Mouse (Mus musculus): ENCODE results near the gene Scnn1a. TPM values are rescaled to one million over a fixed set of nuclear protein-coding genes. Genes with fewer than 3 reads are reported as not detected.
A peak's percentile ranks its signal among the peaks of the same experiment; 100 is the strongest.

The Scnn1a gene
- total RNA-seq, 2 experiments from 2014 or later = 1.5 to 2.1 TPM

- DNase-seq = no peak
- intact Hi-C loops (cut with DNase I) = no loop called here
Measured at GRCm38 (mm10) chr6:125357334-125357733, 36.9 kb downstream of the Scnn1a start.

- DNase-seq = no peak
- intact Hi-C loops (cut with DNase I) = no loop called here
Measured at GRCm38 (mm10) chr6:125359999-125360398, 39.5 kb downstream of the Scnn1a start.

DNA sequence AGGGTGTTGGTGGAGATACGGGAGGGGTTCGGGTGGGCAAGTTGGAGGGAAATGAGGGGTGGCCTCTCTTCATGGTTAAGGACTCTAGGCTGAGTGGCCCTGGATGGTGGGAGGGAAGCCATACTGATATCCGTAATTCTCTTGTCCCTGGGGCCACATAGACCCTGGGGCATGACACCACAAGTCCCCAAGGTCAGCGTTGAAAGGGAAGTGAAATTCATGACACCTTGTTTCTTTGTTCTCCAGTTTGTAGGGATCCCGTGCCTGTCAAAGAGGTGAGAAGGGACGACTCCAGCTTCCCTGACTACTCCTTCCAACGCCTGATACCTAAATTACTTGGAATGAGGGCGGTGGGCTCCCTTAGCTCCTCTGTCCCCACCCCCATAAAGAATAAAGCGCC lies 40.4 kb downstream of the Scnn1a start:
- no peak for DNase-seq
- intact Hi-C loops (cut with DNase I) = no loop called here

DNA sequence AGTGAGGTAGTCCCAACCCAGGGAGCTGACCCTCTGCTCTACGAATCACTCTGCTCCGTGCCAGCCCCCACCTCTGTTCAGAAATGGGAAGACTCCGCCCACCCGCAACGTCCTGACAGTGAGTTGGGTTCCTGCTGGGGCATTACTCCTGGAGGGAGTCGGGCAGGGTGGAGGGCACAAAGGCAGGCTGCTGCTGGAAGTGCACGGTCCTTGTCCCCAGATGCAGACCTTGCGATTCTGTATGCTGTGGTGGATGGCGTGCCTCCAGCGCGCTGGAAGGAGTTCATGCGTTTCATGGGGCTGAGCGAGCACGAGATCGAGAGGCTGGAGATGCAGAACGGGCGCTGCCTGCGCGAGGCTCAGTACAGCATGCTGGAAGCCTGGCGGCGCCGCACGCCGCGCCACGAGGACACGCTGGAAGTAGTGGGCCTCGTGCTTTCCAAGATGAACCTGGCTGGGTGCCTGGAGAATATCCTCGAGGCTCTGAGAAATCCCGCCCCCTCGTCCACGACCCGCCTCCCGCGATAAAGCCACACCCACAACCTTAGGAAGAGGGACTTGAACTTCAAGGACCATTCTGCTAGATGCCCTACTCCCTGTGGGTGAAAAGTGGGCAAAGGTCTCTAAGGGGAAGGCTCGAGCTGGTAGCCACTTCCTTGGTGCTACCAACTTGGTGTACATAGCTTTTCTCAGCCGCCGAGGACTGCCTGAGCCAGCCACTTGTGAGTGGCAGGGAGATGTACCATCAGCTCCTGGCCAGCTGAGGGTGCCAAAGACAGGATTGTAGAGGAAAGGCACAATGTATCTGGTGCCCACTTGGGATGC lies 41.2 kb downstream of the Scnn1a start:
- peak; percentile 58 for DNase-seq
- intact Hi-C loops (cut with DNase I) = no loop called here

GRCm38 (mm10) chr6:125363021-125363420 lies 42.6 kb downstream of the Scnn1a start:
- intact Hi-C loops (cut with DNase I) = no loop called here
- no peak for DNase-seq

DNA sequence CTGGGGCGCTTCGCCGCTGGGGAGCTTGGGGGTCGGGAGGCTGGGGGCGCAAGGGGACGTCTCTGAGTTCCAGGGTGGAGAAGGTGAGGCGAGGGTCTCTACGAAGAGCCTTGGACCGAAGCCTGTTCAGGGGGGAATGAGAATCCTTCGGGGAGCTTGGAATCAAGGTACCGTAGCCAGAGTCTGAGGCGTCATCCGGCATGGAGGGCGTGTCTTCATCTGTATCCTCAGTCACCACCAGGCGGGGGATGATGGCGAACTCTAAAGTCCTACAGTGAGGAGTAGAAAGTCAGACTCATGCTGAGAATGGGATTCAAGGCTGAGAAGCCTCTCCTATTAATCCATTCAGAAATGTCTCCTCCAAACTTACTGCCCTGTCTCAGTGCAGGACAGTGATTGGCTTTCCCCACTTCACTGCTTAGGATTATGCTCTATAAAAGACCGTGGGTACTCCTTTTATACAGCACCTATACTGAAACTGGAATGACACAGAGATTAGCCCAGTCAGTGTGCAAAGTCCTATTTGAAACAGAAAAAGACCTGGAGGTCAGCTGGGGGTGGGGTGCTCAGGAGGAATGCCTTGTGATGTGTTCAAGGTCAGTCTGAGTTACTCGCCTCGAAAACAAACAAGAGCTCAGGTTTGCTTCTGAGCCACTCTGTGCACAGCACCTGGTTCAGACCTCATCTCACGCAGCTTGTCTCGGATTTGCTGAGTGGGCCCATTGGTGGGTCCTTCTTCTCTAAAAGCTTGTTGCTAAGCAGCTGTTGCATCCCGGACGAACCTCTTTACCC lies 43.2 kb downstream of the Scnn1a start:
- intact Hi-C loops (cut with DNase I) = no loop called here
- DNase-seq = no peak

- no peak for DNase-seq
- intact Hi-C loops (cut with DNase I) = no loop called here
Measured at GRCm38 (mm10) chr6:125364448-125364847, 44.0 kb downstream of the Scnn1a start.

GRCm38 (mm10) chr6:125365522-125365921 lies 45.1 kb downstream of the Scnn1a start:
- intact Hi-C loops (cut with DNase I) = no loop called here
- DNase-seq = no peak

DNA sequence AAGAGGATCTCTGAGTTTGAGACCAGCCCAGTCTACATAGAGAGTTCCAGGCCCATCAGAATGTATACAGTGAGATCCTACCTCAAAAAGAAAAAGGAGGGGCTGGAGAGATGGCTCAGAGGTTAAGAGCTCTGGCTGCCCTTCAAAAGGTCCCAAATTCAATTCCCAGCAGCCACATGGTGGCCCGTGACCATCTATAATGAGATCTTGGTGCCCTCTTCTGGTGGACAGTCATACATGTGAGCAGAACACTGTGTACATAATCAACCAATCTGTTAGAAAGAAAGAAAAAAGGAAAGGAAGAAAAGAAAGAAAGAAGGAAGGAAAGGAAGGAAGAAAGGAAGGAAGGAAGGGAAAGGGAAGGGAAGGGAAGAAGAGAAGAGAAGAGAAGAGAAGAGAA lies 45.7 kb downstream of the Scnn1a start:
- intact Hi-C loops (cut with DNase I) = no loop called here
- DNase-seq = no peak

DNA sequence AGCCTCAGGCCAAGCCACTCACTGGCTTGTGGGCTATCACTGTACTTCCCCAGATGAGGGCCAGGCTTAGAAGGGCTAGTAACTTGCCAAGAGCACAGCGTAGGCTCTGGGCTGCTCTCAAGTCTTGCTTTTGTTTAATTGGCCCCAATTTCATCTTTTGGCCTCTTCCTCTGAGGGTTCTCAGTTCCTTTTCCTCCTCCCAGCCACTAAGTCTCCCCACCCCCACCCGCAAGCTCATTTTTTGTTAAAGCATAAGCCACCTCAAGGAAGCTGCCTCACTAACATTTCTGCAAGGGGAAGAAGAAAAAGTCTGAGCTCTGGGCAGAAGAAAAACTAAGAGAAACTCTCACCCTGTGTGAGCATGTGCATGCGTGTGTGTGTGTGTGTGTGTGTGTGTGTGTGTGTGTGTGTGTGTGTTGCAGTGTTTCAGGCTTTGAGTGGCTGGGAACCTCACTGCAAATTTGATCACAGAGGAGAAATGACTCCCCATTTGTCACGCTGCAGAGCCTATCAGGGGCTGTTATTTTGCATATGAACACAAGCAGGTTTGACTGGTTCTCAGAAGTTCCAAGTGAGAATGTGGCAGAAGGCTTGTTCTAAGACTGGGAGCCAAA lies 47.4 kb downstream of the Scnn1a start:
- intact Hi-C loops (cut with DNase I) = no loop called here
- DNase-seq = no peak

- no peak for DNase-seq
- intact Hi-C loops (cut with DNase I) = no loop called here
Measured at GRCm38 (mm10) chr6:125377042-125377441, 56.6 kb downstream of the Scnn1a start.

- intact Hi-C loops (cut with DNase I) = no loop called here
- DNase-seq = no peak
Measured at GRCm38 (mm10) chr6:125377582-125378451, 57.4 kb downstream of the Scnn1a start.

DNA sequence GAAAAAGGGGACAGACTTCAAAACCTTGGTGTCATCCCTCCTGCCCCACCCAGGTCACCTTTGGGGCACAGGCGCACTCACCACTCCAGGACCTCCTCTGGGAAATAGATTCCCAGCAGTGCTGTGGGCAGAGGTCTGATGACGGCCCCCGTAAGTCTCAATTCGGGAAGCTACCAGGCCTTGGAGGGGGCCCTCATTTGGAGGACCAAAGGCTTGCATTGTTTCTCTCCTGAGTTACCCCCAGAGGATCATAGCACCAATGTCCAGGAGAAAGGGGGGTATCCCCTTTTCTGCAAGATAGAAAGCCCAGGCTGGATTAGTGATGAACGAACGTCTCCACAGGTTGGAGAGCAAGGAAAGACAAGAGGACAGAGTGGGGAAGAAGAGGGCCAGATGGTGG lies 58.2 kb downstream of the Scnn1a start:
- intact Hi-C loops (cut with DNase I) = no loop called here
- DNase-seq = no peak

- no peak for DNase-seq
- intact Hi-C loops (cut with DNase I) = no loop called here
Measured at GRCm38 (mm10) chr6:125379781-125380180, 59.3 kb downstream of the Scnn1a start.

DNA sequence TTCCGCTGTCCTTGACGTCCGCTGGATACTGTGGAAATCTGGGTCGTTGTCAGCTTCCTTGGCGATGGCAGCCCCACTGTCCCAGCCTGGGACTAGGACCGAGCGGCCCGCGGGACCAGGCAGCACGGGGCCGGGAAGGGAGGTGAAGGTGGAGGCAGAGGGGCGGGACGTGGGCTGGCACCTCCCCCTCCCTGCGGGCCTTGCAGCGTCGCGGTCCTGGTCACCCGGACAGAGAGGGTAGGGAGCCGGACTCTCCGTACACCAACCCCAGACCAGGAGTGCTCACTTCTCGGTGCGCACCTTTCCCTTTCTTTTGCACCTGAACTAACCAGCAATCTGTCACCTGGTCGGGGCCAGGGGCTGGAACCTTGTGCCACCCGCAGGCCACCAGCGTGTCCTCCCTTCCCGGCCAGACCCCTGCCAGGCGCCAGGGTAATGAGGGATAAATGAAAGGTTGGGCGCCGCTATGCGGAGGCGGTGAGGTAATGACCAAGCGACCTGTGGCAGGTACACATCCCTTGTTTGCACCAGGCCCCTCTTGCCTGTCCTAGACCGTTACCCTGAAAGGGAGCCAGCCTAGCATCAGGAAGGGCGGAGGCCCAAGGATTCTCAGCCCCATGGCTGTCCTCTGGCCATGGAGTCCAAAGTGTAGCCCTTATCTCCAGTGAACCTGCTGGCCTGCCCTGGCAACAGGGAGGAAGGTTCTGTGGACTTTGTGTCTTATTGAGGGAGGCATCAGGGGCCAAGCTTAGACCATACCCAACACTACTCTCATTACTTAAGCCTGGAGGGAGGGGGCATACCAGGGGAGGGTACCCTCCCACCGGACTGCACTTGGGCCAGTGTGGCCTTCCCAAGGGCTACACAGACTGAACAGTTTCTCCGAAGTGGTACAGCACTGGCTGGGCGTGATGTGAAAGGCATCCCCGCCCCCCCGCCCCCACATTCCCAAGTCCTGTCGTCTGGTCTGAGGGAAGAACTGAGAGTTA lies 60.2 kb downstream of the Scnn1a start, which contains the start of gene Plekhg6:
Plekhg6 (minus strand) TSS at position 422 of the 989 bp plus-strand sequence.
- no peak for DNase-seq
- intact Hi-C loops (cut with DNase I) = no loop called here

- no peak for DNase-seq
- intact Hi-C loops (cut with DNase I) = no loop called here
Measured at GRCm38 (mm10) chr6:125382024-125382423, 61.6 kb downstream of the Scnn1a start.

DNA sequence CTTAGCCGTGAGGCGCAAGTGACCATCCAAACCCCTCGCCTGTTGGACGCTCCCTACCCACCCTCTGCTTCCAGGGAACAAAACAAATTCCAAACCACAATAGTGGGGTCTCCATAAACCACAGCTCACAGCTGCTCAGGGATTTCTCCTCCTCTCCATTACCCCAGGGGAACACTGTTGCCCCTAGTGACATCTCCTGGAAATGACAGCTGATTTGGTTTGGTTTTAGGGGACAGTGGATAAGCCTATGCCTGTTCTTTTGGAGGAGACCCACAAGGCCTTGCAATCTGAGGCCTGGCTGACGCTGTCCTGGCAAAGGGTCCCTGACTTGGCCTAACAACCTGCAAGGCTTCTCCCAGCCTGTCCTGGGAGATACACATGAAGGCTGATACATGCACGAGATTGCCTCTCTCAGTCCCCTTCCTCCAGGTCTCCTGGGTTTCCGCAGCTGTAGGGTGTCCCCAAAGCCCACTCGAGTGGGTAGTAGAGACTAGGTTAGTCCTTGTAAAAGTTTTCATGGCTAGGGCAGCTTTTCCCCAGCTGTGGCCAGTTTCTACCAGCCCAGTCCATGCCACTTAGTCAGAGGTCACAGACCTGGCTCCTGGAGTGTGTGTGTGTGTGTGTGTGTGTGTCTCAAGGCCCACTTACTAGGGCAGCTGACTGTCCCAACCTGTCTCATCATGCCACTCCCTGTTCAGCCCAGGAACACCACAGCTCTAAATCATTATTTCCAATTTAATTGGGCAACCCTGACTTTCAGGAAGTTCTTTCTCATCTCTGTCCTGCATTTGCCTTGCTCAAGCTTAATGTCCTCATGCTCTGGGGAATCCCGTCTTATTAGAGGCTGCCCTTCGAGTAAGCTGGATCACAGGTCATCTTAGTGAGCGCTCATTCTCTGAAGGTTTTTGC lies 64.9 kb downstream of the Scnn1a start:
- intact Hi-C loops (cut with DNase I) = no loop called here
- DNase-seq = no peak

GRCm38 (mm10) chr6:125386080-125386479 lies 65.6 kb downstream of the Scnn1a start:
- intact Hi-C loops (cut with DNase I) = no loop called here

More at GRCm38 (mm10) chr6:125386080-125386479, 65.6 kb downstream of the Scnn1a start:
- no peak for DNase-seq

Measured in left cerebral cortex, postnatal 4 days (tissue).